Comparison of ENCODE assay signal across 8 mouse cellular contexts in genomic region chr15:100683041-100683440, GRCm38 (mm10). TPM values are rescaled to one million over a fixed set of nuclear protein-coding genes. Genes with fewer than 3 reads are reported as not detected.
DNase-seq lines count a peak whose midpoint lies in the region; ATAC-seq and TF ChIP-seq lines count a peak whose summit lies in the region.

No protein-coding gene starts in this region.

- H3K4me3 ChIP-seq in intestine, embryonic 14.5 days (ENCODE audit: low read depth, low read length), result no peak overlapping the region
- H3K4me3 ChIP-seq in intestine, embryonic 15.5 days (replicated peaks), result no peak overlapping the region
- no peak overlapping the region for H3K4me3 ChIP-seq in bone marrow, adult 2 months (replicated peaks; ENCODE audit: control insufficient read depth, low read depth, low read length)
- H3K4me3 ChIP-seq in midbrain, embryonic 13.5 days (replicated peaks), result no peak overlapping the region

- peak; percentile 88 for DNase-seq in intestine, embryonic 14.5 days (ENCODE audit: low spot score)
- peak; percentile 90 for DNase-seq in heart, postnatal 4 days
- DNase-seq in left cerebral cortex, postnatal 10 days (ENCODE audit: extremely low spot score in 1 of 2, low spot score in 2 of 2), result peak; percentile 77 to 83
- peak; percentile 76 to 78 for DNase-seq in spleen, postnatal 36 days (ENCODE audit: low spot score in 2 of 2)

- H3K4me2 ChIP-seq in intestine, embryonic 14.5 days (ENCODE audit: low read length), result no peak overlapping the region
- no peak overlapping the region for H3K4me2 ChIP-seq in intestine, embryonic 15.5 days (replicated peaks)
- H3K4me2 ChIP-seq in midbrain, embryonic 13.5 days (replicated peaks), result no peak overlapping the region

- no peak for TF ChIP-seq POLR2A in bone marrow, adult 2 months (IDR thresholded peaks at IDR 0.05; ENCODE audit: borderline replicate concordance, control insufficient read depth, low read depth, low read length)

- WGBS in intestine, embryonic 14.5 days, result 50% methylated on average over 2 of the region's 2 CpGs
- WGBS in intestine, embryonic 15.5 days, result 46% methylated on average over 2 of the region's 2 CpGs
- WGBS in bone marrow, adult 2 months, result 39% methylated on average over 2 of the region's 2 CpGs
- WGBS in midbrain, embryonic 13.5 days, result 46% methylated on average over 2 of the region's 2 CpGs

- no peak overlapping the region for H3K9ac ChIP-seq in intestine, embryonic 14.5 days (ENCODE audit: low read length)
- H3K9ac ChIP-seq in intestine, embryonic 15.5 days, result no peak overlapping the region
- H3K9ac ChIP-seq in midbrain, embryonic 13.5 days (replicated peaks), result no peak overlapping the region

- no peaks in the 10 kb centered on the region for H3K27me3 ChIP-seq in intestine, embryonic 14.5 days (replicated peaks; ENCODE audit: control insufficient read depth, insufficient read depth, low read length)
- no peaks in the 10 kb centered on the region for H3K27me3 ChIP-seq in intestine, embryonic 15.5 days (replicated peaks)
- H3K27me3 ChIP-seq in midbrain, embryonic 13.5 days, result no peaks in the 10 kb centered on the region

- H3K9me3 ChIP-seq in intestine, embryonic 14.5 days (ENCODE audit: control insufficient read depth, low read length), result no peaks in the 10 kb centered on the region
- H3K9me3 ChIP-seq in intestine, embryonic 15.5 days, result no peaks in the 10 kb centered on the region
- H3K9me3 ChIP-seq in midbrain, embryonic 13.5 days, result no peaks in the 10 kb centered on the region

- peak; percentile 73 for TF ChIP-seq CTCF in bone marrow, adult 2 months (IDR thresholded peaks at IDR 0.05; ENCODE audit: control insufficient read depth, insufficient read depth, low read length)

- no peaks in the 10 kb centered on the region for H3K36me3 ChIP-seq in intestine, embryonic 14.5 days (ENCODE audit: control insufficient read depth, insufficient read depth, low read length)
- no peaks in the 10 kb centered on the region for H3K36me3 ChIP-seq in intestine, embryonic 15.5 days
- H3K36me3 ChIP-seq in midbrain, embryonic 13.5 days, result no peaks in the 10 kb centered on the region

- no peak for ATAC-seq in intestine, embryonic 14.5 days (replicated peaks; ENCODE audit: low FRiP score, low TSS enrichment, low read depth)
- ATAC-seq in intestine, embryonic 15.5 days, result no peak
- ATAC-seq in erythroblast, adult 5-6 weeks (replicated peaks; ENCODE audit: low FRiP score, poor library complexity, severe bottlenecking), result peak; percentile 47
- 0 out of 2 replicates have a peak, but pooled peaks have one; percentile 48 for ATAC-seq in midbrain, embryonic 13.5 days

- H3K4me1 ChIP-seq in intestine, embryonic 14.5 days (replicated peaks; ENCODE audit: control insufficient read depth, insufficient read depth, low read length), result peaks cover 8% of the 10 kb centered on the region
- peaks cover 20% of the 10 kb centered on the region for H3K4me1 ChIP-seq in intestine, embryonic 15.5 days (replicated peaks)
- peaks cover 3% of the 10 kb centered on the region; the same call in 1 of the 2 replicates for H3K4me1 ChIP-seq in bone marrow, adult 2 months (ENCODE audit: control insufficient read depth, insufficient read depth, low read length)
- no peaks in the 10 kb centered on the region for H3K4me1 ChIP-seq in midbrain, embryonic 13.5 days (replicated peaks)

- intact Hi-C loops in left cerebral cortex, postnatal 10 days (cut with DNase I), result loop anchor here (5.0 to 10.0 kb wide), 3 partner anchors 66 to 216 kb away; partner anchors contain the start of genes Dazap2 and Letmd1

- H3K27ac ChIP-seq in intestine, embryonic 14.5 days (ENCODE audit: low read depth), result no peak overlapping the region
- no peak overlapping the region for H3K27ac ChIP-seq in intestine, embryonic 15.5 days
- no peak overlapping the region for H3K27ac ChIP-seq in bone marrow, adult 2 months (ENCODE audit: control insufficient read depth, insufficient read depth, low read depth, low read length, poor library complexity)
- H3K27ac ChIP-seq in midbrain, embryonic 13.5 days, result no peak overlapping the region

RNA-seq across cellular contexts. Expression of gene Cela1, which starts 4.7 kb away (rescaled TPM):
- 11.9 and 49.9 TPM in 2 replicates for polyA plus RNA-seq in intestine, embryonic 14.5 days (2014; fragmentation: Nextera tagmentation; extraction: Ambion mirVana)
- polyA plus RNA-seq in intestine, embryonic 15.5 days (2015; fragmentation: Nextera tagmentation; extraction: Ambion mirVana), result 104 and 271 TPM in 2 replicates
- 55.3 and 57.2 TPM in 2 replicates for polyA plus RNA-seq in bone marrow, adult 2 months (2011; ENCODE audit: insufficient read depth, insufficient read length, low replicate concordance, missing spikeins)
- total RNA-seq in erythroblast, adult 5-6 weeks (2015; ENCODE audit: low replicate concordance), result 31.3 and 37.1 TPM in 2 replicates
- total RNA-seq in erythroblast, adult 5-6 weeks (2017; ENCODE audit: low replicate concordance), result 12.3 and 20.9 TPM in 2 replicates
- not detected for total RNA-seq in heart, postnatal 4 days (2021)
- total RNA-seq in left cerebral cortex, postnatal 10 days (2021), result 1 to 10 TPM; 1.6 to 2.2 TPM
- 0.34 and 1.1 TPM in 2 replicates for polyA plus RNA-seq in midbrain, embryonic 13.5 days (2015; fragmentation: Nextera tagmentation; extraction: Ambion mirVana)

RNA-seq across cellular contexts. Expression of gene Bin2, which starts 13.7 kb away (rescaled TPM):
- 5.7 and 6.4 TPM in 2 replicates for polyA plus RNA-seq in intestine, embryonic 14.5 days (2014; fragmentation: Nextera tagmentation; extraction: Ambion mirVana)
- 6.7 and 7.2 TPM in 2 replicates for polyA plus RNA-seq in intestine, embryonic 15.5 days (2015; fragmentation: Nextera tagmentation; extraction: Ambion mirVana)
- polyA plus RNA-seq in bone marrow, adult 2 months (2011; ENCODE audit: insufficient read depth, insufficient read length, low replicate concordance, missing spikeins), result 72.6 and 139 TPM in 2 replicates
- total RNA-seq in erythroblast, adult 5-6 weeks (2015; ENCODE audit: low replicate concordance), result 30.4 and 56.8 TPM in 2 replicates
- total RNA-seq in erythroblast, adult 5-6 weeks (2017; ENCODE audit: low replicate concordance), result 32.1 and 37.9 TPM in 2 replicates
- total RNA-seq in heart, postnatal 4 days (2021), result 1 to 10 TPM; 1.6 to 2.0 TPM
- total RNA-seq in left cerebral cortex, postnatal 10 days (2021), result 1 to 10 TPM; 5.1 to 5.6 TPM
- polyA plus RNA-seq in midbrain, embryonic 13.5 days (2015; fragmentation: Nextera tagmentation; extraction: Ambion mirVana), result 1.2 and 1.3 TPM in 2 replicates

RNA-seq across cellular contexts. Expression of gene Galnt6, which starts 46.1 kb away (rescaled TPM):
- 1.2 and 1.4 TPM in 2 replicates for polyA plus RNA-seq in intestine, embryonic 14.5 days (2014; fragmentation: Nextera tagmentation; extraction: Ambion mirVana)
- polyA plus RNA-seq in intestine, embryonic 15.5 days (2015; fragmentation: Nextera tagmentation; extraction: Ambion mirVana), result 4.2 and 4.3 TPM in 2 replicates
- polyA plus RNA-seq in bone marrow, adult 2 months (2011; ENCODE audit: insufficient read depth, insufficient read length, low replicate concordance, missing spikeins), result 4.4 and 11.8 TPM in 2 replicates
- total RNA-seq in erythroblast, adult 5-6 weeks (2015; ENCODE audit: low replicate concordance), result 3.6 and 4.0 TPM in 2 replicates
- total RNA-seq in erythroblast, adult 5-6 weeks (2017; ENCODE audit: low replicate concordance), result 4.5 and 4.9 TPM in 2 replicates
- total RNA-seq in heart, postnatal 4 days (2021), result 1 to 10 TPM; 1.3 to 1.6 TPM
- under 1 TPM; 0.47 to 0.69 TPM for total RNA-seq in left cerebral cortex, postnatal 10 days (2021)
- polyA plus RNA-seq in midbrain, embryonic 13.5 days (2015; fragmentation: Nextera tagmentation; extraction: Ambion mirVana), result not detected in 2 replicates

RNA-seq across cellular contexts. Expression of gene Smagp, which starts 46.3 kb away (rescaled TPM):
- 31.1 and 36.2 TPM in 2 replicates for polyA plus RNA-seq in intestine, embryonic 14.5 days (2014; fragmentation: Nextera tagmentation; extraction: Ambion mirVana)
- polyA plus RNA-seq in intestine, embryonic 15.5 days (2015; fragmentation: Nextera tagmentation; extraction: Ambion mirVana), result 37.7 and 41.2 TPM in 2 replicates
- polyA plus RNA-seq in bone marrow, adult 2 months (2011; ENCODE audit: insufficient read depth, insufficient read length, low replicate concordance, missing spikeins), result 7.3 and 8.7 TPM in 2 replicates
- total RNA-seq in erythroblast, adult 5-6 weeks (2015; ENCODE audit: low replicate concordance), result 3.8 and 4.8 TPM in 2 replicates
- total RNA-seq in erythroblast, adult 5-6 weeks (2017; ENCODE audit: low replicate concordance), result 0.84 and 1.0 TPM in 2 replicates
- total RNA-seq in heart, postnatal 4 days (2021), result 10 to 100 TPM; 21.6 to 22.6 TPM
- 1 to 10 TPM; 2.4 to 2.6 TPM for total RNA-seq in left cerebral cortex, postnatal 10 days (2021)
- 2.4 and 2.9 TPM in 2 replicates for polyA plus RNA-seq in midbrain, embryonic 13.5 days (2015; fragmentation: Nextera tagmentation; extraction: Ambion mirVana)

Comparison
In these comparisons a context has a peak if more than half of its experiments do, and no peak if none do; other contexts are left out.
1. ATAC-seq: peak in erythroblast, adult 5-6 weeks (single experiment) and midbrain, embryonic 13.5 days (single experiment); none in intestine, embryonic 14.5 days (single experiment) and intestine, embryonic 15.5 days (single experiment).
2. Peak in every context shown above with its lines, with median percentiles within 50 percentile points of each other: DNase-seq.